Mouse (Mus musculus): ENCODE results near the gene Fgf4.
A peak's percentile ranks its signal among the peaks of the same experiment; 100 is the strongest.

Fgf4 gene

GRCm38 (mm10) chr7:144911121-144911520 lies 64.0 kb downstream of the Fgf4 start:
- no peak for DNase-seq (ENCODE audit: low spot score)

DNA sequence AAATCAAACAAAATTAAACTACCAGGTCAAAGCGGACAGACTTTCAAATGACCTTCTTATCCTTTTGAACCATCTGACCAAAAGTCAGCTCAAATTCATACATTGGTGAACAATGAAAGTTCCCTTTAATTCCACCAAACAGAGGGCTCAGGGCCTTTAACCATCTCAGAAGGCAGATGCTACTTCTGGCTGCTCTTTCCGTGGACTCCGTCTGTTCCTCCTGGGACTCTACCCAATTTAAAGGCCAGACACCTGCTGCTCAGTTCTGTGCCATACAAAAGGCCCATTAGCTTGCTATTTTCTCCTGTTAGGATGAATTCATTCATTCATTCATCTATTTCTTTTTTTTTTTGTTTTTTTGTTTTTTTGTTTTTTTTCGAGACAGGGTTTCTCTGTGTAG lies 65.7 kb downstream of the Fgf4 start:
- DNase-seq (ENCODE audit: low spot score): no peak

DNA sequence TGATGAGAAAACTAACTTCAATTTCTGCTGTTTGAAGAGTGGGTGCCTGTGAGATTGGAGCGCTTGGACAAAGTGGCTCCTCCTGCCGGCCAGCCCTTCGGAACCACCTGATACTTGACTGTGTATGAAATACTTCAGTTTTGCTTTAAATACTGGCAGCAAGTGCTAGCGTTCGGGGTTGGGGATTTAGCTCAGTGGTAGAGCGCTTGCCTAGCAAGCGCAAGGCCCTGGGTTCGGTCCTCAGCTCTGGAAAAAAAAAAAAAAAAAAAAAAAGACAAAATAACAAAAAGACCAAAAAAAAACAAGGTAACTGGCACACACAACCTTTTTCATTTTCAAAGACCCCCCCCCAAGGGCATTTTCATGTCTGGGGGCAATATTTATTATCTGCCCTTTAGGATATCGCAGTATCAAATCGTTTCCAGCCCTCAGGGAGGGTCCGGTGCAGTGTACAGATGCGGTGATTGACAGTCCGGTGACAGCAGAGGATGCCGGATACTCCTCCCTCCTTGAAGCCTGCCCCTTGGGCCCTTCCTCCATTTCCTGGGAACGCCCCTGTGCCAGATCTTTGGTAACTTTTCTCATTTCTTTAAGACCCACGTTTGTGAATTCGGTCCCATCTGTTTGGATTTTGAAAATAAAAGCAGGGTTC lies 67.3 kb downstream of the Fgf4 start:
- peak; percentile 73 for DNase-seq (ENCODE audit: low spot score)
